Comparison of ENCODE assay signal across 22 mouse cellular contexts in the genomic region with DNA sequence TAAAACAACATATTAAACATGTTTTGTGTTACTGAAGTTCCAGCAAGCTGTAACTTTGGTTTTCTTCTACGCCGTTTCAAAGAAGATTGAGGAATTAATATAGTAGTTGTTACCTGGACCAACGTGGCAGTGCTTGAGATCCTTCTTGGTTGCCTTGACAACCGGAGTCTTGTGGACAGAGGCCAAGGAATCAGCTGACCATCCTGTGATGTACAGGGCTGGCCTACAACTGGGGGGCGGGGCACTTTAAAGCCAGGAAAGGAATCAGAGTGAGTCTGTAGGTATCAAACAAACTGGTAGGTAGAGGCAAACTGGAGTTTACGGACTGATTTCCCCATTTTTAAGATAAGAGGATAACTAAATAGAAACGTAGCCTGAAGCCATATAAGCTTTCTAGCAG.
DNase-seq lines count a peak whose midpoint lies in the region; ATAC-seq and TF ChIP-seq lines count a peak whose summit lies in the region.
"Had no signal": no experiment of that assay in that cellular context is flagged by ENCODE, and none has a peak within 500 bp of the region (broad histone marks: within the 10 kb centered on the region; RNA-seq: fewer than 3 reads in every experiment).

No protein-coding gene starts in this region.

- WGBS in intestine, embryonic 14.5 days = 72% methylated on average over 7 of the region's 7 CpGs
- 64% methylated on average over 7 of the region's 7 CpGs for WGBS in intestine, postnatal 0 days
- 83% methylated on average over 7 of the region's 7 CpGs for WGBS in midbrain, embryonic 11.5 days
- 79% methylated on average over 7 of the region's 7 CpGs for WGBS in midbrain, embryonic 13.5 days
- WGBS in intestine, embryonic 15.5 days = 70% methylated on average over 7 of the region's 7 CpGs
- 75% methylated on average over 7 of the region's 7 CpGs for WGBS in midbrain, embryonic 16.5 days

- TF ChIP-seq CTCF in intestine, postnatal 0 days (IDR thresholded peaks at IDR 0.05; ENCODE audit: low read depth) = no peak

- DNase-seq in intestine, embryonic 14.5 days (ENCODE audit: low spot score) = no peak
- DNase-seq in midbrain, embryonic 11.5 days (ENCODE audit: low spot score, missing footprints) = no peak
- no peak for DNase-seq in right cerebral cortex, adult 2 months (ENCODE audit: low spot score in 2 of 2)
- DNase-seq: adrenal gland, postnatal 10 days; gastrocnemius, postnatal 36 days; lung, postnatal 4 days; right cerebral cortex, postnatal 4 days; thymus, postnatal 14 days had no signal

- H3K27ac ChIP-seq in intestine, embryonic 14.5 days (ENCODE audit: low read depth) = no peak overlapping the region
- H3K27ac ChIP-seq in intestine, postnatal 0 days (ENCODE audit: low read depth, low read length) = no peak overlapping the region
- H3K27ac ChIP-seq in midbrain, embryonic 11.5 days (ENCODE audit: low read depth, low read length) = no peak overlapping the region
- H3K27ac ChIP-seq in midbrain, embryonic 13.5 days = no peak overlapping the region
- no peak overlapping the region for H3K27ac ChIP-seq in intestine, embryonic 15.5 days
- no peak overlapping the region for H3K27ac ChIP-seq in midbrain, embryonic 16.5 days (ENCODE audit: low read length)
- H3K27ac ChIP-seq: embryonic facial prominence, embryonic 13.5 days; forebrain, embryonic 15.5 days; heart, embryonic 10.5 days; hindbrain, embryonic 14.5 days; limb, embryonic 13.5 days; liver, embryonic 14.5 days; lung, embryonic 15.5 days; midbrain, embryonic 12.5 days had no signal

- 0 out of 2 replicates have a peak, but pooled peaks have one; percentile 50 for ATAC-seq in intestine, embryonic 14.5 days (replicated peaks; ENCODE audit: low FRiP score, low TSS enrichment, low read depth)
- no peak for ATAC-seq in intestine, postnatal 0 days
- ATAC-seq in midbrain, embryonic 11.5 days (ENCODE audit: low FRiP score) = peak; percentile 48; the same call in 1 of the 2 replicates
- no peak for ATAC-seq in midbrain, embryonic 13.5 days
- ATAC-seq in intestine, embryonic 15.5 days = 0 out of 2 replicates have a peak, but pooled peaks have one; percentile 34
- ATAC-seq in midbrain, embryonic 16.5 days = peak; percentile 58; the same call in 1 of the 2 replicates
- ATAC-seq: activated CD4-positive, CD25-positive, alpha-beta regulatory T cell, adult 4 months; forebrain, embryonic 15.5 days; Patski had no signal

- no peaks in the 10 kb centered on the region for H3K27me3 ChIP-seq in intestine, embryonic 14.5 days (replicated peaks; ENCODE audit: control insufficient read depth, insufficient read depth, low read length)
- H3K27me3 ChIP-seq in intestine, postnatal 0 days (replicated peaks; ENCODE audit: control insufficient read depth, insufficient read depth, low read length) = no peaks in the 10 kb centered on the region
- no peaks in the 10 kb centered on the region for H3K27me3 ChIP-seq in midbrain, embryonic 11.5 days (ENCODE audit: control insufficient read depth, insufficient read depth, low read length)
- H3K27me3 ChIP-seq in midbrain, embryonic 13.5 days = no peaks in the 10 kb centered on the region
- no peaks in the 10 kb centered on the region for H3K27me3 ChIP-seq in intestine, embryonic 15.5 days (replicated peaks)
- H3K27me3 ChIP-seq in midbrain, embryonic 16.5 days (ENCODE audit: control insufficient read depth, insufficient read depth, low read depth, low read length) = no peaks in the 10 kb centered on the region
- H3K27me3 ChIP-seq: embryonic facial prominence, embryonic 13.5 days; forebrain, embryonic 15.5 days; limb, embryonic 13.5 days; lung, embryonic 15.5 days; Patski had no signal

- H3K9ac ChIP-seq in intestine, embryonic 14.5 days (ENCODE audit: low read length) = no peak overlapping the region
- H3K9ac ChIP-seq in intestine, postnatal 0 days (ENCODE audit: low read depth, low read length) = no peak overlapping the region
- no peak overlapping the region for H3K9ac ChIP-seq in midbrain, embryonic 11.5 days (ENCODE audit: low read length)
- H3K9ac ChIP-seq in midbrain, embryonic 13.5 days (replicated peaks) = no peak overlapping the region
- H3K9ac ChIP-seq in intestine, embryonic 15.5 days = no peak overlapping the region
- H3K9ac ChIP-seq in midbrain, embryonic 16.5 days (ENCODE audit: low read depth, low read length) = no peak overlapping the region
- H3K9ac ChIP-seq: embryonic facial prominence, embryonic 13.5 days; forebrain, embryonic 15.5 days; hindbrain, embryonic 14.5 days; limb, embryonic 13.5 days; liver, embryonic 14.5 days; lung, embryonic 15.5 days; midbrain, embryonic 12.5 days had no signal

- H3K9me3 ChIP-seq in intestine, embryonic 14.5 days (ENCODE audit: control insufficient read depth, low read length) = no peaks in the 10 kb centered on the region
- no peaks in the 10 kb centered on the region for H3K9me3 ChIP-seq in intestine, postnatal 0 days (ENCODE audit: control insufficient read depth)
- H3K9me3 ChIP-seq in midbrain, embryonic 11.5 days (ENCODE audit: control insufficient read depth, low read length) = no peaks in the 10 kb centered on the region
- H3K9me3 ChIP-seq in midbrain, embryonic 13.5 days = no peaks in the 10 kb centered on the region
- H3K9me3 ChIP-seq in intestine, embryonic 15.5 days = no peaks in the 10 kb centered on the region
- no peaks in the 10 kb centered on the region for H3K9me3 ChIP-seq in midbrain, embryonic 16.5 days (replicated peaks; ENCODE audit: control insufficient read depth, low read length, poor library complexity, severe bottlenecking)
- H3K9me3 ChIP-seq: embryonic facial prominence, embryonic 13.5 days; forebrain, embryonic 15.5 days; heart, embryonic 10.5 days; limb, embryonic 13.5 days; lung, embryonic 15.5 days; midbrain, embryonic 12.5 days had no signal

- H3K4me3 ChIP-seq in intestine, embryonic 14.5 days (ENCODE audit: low read depth, low read length) = no peak overlapping the region
- no peak overlapping the region for H3K4me3 ChIP-seq in intestine, postnatal 0 days (ENCODE audit: low read depth, low read length)
- H3K4me3 ChIP-seq in midbrain, embryonic 11.5 days (ENCODE audit: low read depth, low read length) = no peak overlapping the region
- H3K4me3 ChIP-seq in midbrain, embryonic 13.5 days (replicated peaks) = no peak overlapping the region
- no peak overlapping the region for H3K4me3 ChIP-seq in intestine, embryonic 15.5 days (replicated peaks)
- no peak overlapping the region for H3K4me3 ChIP-seq in midbrain, embryonic 16.5 days (ENCODE audit: low read depth, low read length)
- H3K4me3 ChIP-seq: embryonic facial prominence, embryonic 13.5 days; forebrain, embryonic 15.5 days; heart, embryonic 10.5 days; limb, embryonic 13.5 days; lung, embryonic 15.5 days; midbrain, embryonic 12.5 days had no signal

- H3K4me2 ChIP-seq in intestine, embryonic 14.5 days (ENCODE audit: low read length) = no peak overlapping the region
- no peak overlapping the region for H3K4me2 ChIP-seq in intestine, postnatal 0 days (replicated peaks; ENCODE audit: low read depth)
- H3K4me2 ChIP-seq in midbrain, embryonic 11.5 days = no peak overlapping the region
- H3K4me2 ChIP-seq in midbrain, embryonic 13.5 days (replicated peaks) = no peak overlapping the region
- no peak overlapping the region for H3K4me2 ChIP-seq in intestine, embryonic 15.5 days (replicated peaks)
- no peak overlapping the region for H3K4me2 ChIP-seq in midbrain, embryonic 16.5 days (ENCODE audit: low read length)
- H3K4me2 ChIP-seq: embryonic facial prominence, embryonic 13.5 days; forebrain, embryonic 15.5 days; hindbrain, embryonic 14.5 days; limb, embryonic 13.5 days; lung, embryonic 15.5 days; midbrain, embryonic 12.5 days had no signal

- no peaks in the 10 kb centered on the region for H3K36me3 ChIP-seq in intestine, embryonic 14.5 days (ENCODE audit: control insufficient read depth, insufficient read depth, low read length)
- 0 out of 2 replicates have a peak, but pooled peaks cover 4% of the 10 kb centered on the region for H3K36me3 ChIP-seq in intestine, postnatal 0 days (ENCODE audit: control insufficient read depth, insufficient read depth)
- H3K36me3 ChIP-seq in midbrain, embryonic 11.5 days (ENCODE audit: control insufficient read depth, insufficient read depth, low read length) = no peaks in the 10 kb centered on the region; the same call in 1 of the 2 replicates
- no peaks in the 10 kb centered on the region for H3K36me3 ChIP-seq in midbrain, embryonic 13.5 days
- no peaks in the 10 kb centered on the region for H3K36me3 ChIP-seq in intestine, embryonic 15.5 days
- no peaks in the 10 kb centered on the region for H3K36me3 ChIP-seq in midbrain, embryonic 16.5 days (ENCODE audit: control insufficient read depth, insufficient read depth, low read length)
- H3K36me3 ChIP-seq: embryonic facial prominence, embryonic 13.5 days; forebrain, embryonic 15.5 days; heart, embryonic 10.5 days; lung, embryonic 15.5 days; midbrain, embryonic 12.5 days had no signal

- no peaks in the 10 kb centered on the region for H3K4me1 ChIP-seq in intestine, embryonic 14.5 days (replicated peaks; ENCODE audit: control insufficient read depth, insufficient read depth, low read length)
- H3K4me1 ChIP-seq in intestine, postnatal 0 days (replicated peaks; ENCODE audit: control insufficient read depth, insufficient read depth, low read length) = no peaks in the 10 kb centered on the region
- H3K4me1 ChIP-seq in midbrain, embryonic 11.5 days (ENCODE audit: control insufficient read depth, insufficient read depth, low read length) = no peaks in the 10 kb centered on the region
- peaks cover 5% of the 10 kb centered on the region; the same call in 1 of the 2 replicates for H3K4me1 ChIP-seq in midbrain, embryonic 13.5 days (replicated peaks)
- H3K4me1 ChIP-seq in intestine, embryonic 15.5 days (replicated peaks) = no peaks in the 10 kb centered on the region
- no peaks in the 10 kb centered on the region; the same call in none of the 2 replicates for H3K4me1 ChIP-seq in midbrain, embryonic 16.5 days (ENCODE audit: control insufficient read depth, insufficient read depth, low read length)
- H3K4me1 ChIP-seq: forebrain, embryonic 15.5 days; midbrain, embryonic 12.5 days had no signal

Comparison
In these comparisons a context has a peak if more than half of its experiments do, and no peak if none do; other contexts are left out.
1. ATAC-seq: peak in intestine, embryonic 14.5 days (single experiment), midbrain, embryonic 11.5 days (single experiment), intestine, embryonic 15.5 days (single experiment) and midbrain, embryonic 16.5 days (single experiment); none in intestine, postnatal 0 days (single experiment) and midbrain, embryonic 13.5 days (single experiment).